Mouse (Mus musculus) lung, postnatal 36 days (tissue): ENCODE results near the gene Zmym2.
"Not testable (repeated sequence)": the region's sequence is repeated elsewhere in the genome, so short reads cannot be mapped to it uniquely, and the experiment has no call there.

ENCODE experiments used
- DNase-seq: peaks from one replicate; pipeline ENCODE4 v3.0.0; 2022; ENCODE audit warnings: mixed read lengths

The Zmym2 gene

GRCm38 (mm10) chr14:56886594-56887513 lies at the start of gene Zmym2:
TSS of gene Zmym2 (plus strand) at chr14:56886653.
- DNase-seq, result peak; percentile 81

DNA sequence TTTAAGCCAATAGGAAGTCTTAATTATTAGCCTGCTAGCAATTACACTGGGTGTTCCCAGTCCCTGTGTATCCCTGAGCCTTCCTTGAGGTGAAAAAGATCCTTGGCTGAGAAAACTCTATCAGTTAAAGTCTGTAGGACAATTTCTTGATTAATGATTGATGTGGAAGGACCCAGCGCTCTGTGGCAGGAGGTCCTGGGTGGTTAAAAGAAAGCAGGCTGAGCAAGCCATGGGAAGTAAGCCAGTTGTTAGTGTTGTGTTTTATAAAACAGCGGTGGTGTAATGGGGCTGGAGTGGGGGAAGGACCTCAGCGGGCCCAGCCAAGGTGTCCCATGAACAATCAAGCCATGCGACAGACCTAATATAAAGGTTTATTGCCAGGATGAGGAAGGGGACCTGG lies 42.4 kb upstream of the Zmym2 start:
- no peak for DNase-seq

GRCm38 (mm10) chr14:56844507-56844906 lies 41.9 kb upstream of the Zmym2 start:
- DNase-seq, result peak; percentile 7

- DNase-seq, result no peak
Measured at GRCm38 (mm10) chr14:56848322-56848721, 38.1 kb upstream of the Zmym2 start.

GRCm38 (mm10) chr14:56849681-56850080 lies 36.8 kb upstream of the Zmym2 start:
- peak; percentile 21 for DNase-seq

DNA sequence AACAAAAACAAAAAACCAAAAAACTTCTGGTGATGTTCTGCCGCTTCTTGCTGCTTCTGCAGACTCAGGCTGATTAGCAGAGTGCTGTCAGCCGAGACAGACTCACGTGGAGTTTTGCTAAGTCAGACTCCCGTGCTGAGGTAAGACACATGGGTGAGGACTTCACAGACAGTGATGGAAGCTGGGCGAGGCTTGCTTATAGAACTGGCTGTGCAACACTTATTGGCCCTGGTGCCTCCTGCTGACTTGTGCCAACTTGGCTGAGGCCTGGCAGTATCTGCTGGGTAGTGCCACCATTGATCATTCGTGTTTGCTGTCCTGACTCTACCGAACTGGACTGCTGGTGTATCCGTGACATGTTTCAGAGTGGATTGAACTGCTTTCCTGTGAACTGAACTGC lies 22.4 kb upstream of the Zmym2 start:
- DNase-seq, result no peak

DNA sequence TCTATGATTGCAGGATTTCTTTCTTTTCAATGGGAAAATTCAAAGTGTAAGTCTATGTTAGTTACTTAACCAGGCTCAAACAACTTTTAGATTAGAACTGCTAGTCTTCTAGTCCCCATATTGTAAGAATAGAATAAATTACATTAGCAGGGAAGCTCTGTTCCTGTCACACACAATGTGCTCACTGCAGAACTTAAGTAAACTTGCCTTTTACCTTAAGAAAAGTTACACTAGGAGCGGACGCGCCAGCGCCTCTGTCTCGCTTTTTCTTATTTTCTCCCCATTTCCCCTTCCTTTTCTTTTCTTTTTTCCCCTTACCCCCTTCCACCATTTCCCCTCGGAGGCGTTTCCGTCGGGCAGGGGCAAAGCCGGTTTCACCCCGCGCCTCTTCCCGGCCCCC lies 21.8 kb upstream of the Zmym2 start:
- no peak for DNase-seq

- not testable (repeated sequence) for DNase-seq
Measured at GRCm38 (mm10) chr14:56865112-56865511, 21.3 kb upstream of the Zmym2 start.

- DNase-seq, result no peak
Measured at GRCm38 (mm10) chr14:56873525-56873924, 12.9 kb upstream of the Zmym2 start.

DNA sequence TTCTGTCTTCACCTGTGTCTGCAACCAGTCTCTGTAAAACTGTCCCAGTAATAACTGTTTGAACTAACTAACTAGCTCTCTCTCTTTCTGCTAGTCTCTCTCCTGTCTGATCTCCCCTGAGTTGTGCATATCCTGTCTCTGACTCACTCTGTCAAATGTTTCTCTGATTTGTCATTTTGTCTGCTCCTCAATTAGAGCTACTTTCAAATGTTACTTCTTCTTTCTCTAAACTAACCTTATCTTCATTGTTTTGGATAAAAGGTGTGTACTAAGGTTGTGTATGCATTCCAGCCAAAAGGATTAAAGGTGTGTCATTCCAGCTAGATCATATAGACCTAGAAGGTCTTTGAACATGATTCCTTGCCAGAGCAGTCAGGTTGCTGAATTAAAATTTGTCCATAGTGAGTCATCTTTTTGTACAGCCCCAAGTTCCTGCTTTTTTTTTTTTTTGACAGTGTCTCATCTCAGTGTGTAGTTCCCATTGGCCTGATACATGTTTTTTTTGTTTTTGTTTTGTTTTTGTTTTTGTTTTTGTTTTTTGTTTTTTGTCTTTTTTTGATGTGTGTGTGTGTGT lies 10.8 kb upstream of the Zmym2 start:
- no peak for DNase-seq

DNA sequence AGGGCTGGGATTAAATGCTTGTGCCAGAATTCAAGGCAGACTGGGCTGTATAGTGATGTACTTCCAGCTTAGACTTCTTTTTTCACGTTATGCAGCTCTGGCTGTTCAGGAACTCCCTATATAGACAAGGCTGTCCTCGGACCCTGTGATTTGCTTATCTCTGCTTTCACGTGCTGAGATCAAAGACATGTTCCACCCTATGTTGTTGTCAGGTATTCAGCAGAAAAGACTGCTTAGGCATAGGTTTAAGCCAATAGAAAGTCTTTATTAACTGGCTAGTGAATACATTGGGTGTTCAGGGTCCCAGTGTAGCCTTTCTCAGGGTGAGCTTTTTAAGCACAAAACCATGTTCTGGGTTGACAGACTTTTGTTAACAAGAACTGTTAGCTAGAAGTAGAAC lies 5.2 kb upstream of the Zmym2 start:
- no peak for DNase-seq

- no peak for DNase-seq
Measured at GRCm38 (mm10) chr14:56883431-56883830, 3.0 kb upstream of the Zmym2 start.

DNA sequence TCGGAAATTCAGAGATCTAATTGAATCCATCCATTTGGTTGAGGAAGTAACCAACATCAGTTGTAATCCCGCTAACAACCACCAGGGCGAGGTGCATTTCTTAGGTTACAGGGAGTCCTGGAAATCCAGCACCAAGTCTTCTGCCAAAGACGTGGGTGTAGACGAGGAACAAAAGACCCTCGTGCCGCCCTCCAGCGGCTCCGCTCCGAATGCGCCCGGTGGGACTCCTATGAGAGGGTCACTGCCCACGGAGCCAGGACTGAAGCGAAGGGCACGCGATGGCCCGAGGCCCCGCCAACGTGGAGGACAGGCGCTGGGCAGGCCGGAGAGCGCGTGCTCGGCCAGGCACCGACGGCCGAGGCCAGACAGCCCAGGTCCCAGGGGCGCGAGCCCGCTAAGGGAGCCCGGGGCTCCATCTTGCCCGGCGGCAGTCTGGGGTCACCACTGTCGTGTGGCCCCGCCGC lies 1.1 kb upstream of the Zmym2 start:
- peak; percentile 95 for DNase-seq

- DNase-seq, result peak; percentile 82
Measured at GRCm38 (mm10) chr14:56885986-56886593, 363 bp upstream of the Zmym2 start.

DNA sequence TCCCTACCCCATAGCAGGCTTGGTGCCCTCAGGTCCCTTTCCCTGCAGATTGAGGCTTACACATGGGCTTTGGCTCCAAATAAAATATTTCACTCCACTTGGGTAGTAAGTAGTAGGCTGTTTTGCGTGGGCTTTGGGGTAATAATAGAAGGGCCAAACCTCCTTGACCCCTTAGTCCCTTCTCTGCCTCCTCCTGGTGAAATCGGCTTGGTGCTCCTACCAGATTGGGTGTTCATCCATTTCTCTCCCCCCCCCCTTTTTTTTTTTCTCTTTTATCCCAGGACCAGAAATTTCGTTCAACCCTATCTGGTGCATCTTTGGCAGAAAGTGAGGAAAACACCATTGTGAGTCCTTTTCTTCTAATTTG lies 1.0 kb downstream of the Zmym2 start:
- DNase-seq, result no peak

GRCm38 (mm10) chr14:56887887-56888286 lies 1.4 kb downstream of the Zmym2 start:
- peak; percentile 84 for DNase-seq

- no peak for DNase-seq
Measured at GRCm38 (mm10) chr14:56888416-56888815, 2.0 kb downstream of the Zmym2 start.

DNA sequence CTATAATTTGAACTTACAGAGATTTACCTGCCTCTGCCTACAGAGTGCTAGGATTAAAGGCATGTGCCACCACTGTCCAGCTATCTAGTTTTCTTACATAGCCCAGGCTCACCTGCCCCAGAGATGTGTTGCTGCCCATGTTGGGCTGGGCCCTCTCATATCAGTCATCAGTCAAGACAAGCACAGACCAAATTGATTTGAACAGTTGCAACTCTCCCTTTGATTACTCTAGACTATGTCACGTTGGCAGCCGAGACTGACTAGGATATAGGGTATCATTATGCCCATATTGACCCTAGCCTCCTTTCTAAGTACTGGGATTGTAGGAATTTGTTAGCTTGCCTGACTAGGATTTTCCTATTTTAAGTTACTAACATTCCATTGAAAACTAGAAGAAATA lies 8.0 kb downstream of the Zmym2 start:
- no peak for DNase-seq

DNA sequence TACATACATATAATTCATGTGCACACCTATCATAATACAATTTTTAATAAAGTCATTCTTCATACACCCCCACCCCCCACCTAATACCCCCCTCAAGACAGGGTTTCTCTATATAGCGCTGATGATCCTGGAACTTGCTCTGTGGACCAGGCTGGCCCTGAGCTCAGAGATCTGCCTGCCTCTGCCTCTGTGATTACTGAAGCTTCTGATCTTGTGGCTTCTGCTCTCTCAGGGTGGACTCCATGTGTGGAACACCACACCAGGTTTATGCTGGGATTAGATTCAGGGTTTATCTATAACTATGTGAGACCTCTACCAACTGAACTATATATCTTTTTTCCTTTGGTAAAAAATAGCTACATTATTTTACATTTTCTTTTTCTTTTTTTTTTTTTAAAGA lies 10.1 kb downstream of the Zmym2 start:
- DNase-seq, result no peak

DNA sequence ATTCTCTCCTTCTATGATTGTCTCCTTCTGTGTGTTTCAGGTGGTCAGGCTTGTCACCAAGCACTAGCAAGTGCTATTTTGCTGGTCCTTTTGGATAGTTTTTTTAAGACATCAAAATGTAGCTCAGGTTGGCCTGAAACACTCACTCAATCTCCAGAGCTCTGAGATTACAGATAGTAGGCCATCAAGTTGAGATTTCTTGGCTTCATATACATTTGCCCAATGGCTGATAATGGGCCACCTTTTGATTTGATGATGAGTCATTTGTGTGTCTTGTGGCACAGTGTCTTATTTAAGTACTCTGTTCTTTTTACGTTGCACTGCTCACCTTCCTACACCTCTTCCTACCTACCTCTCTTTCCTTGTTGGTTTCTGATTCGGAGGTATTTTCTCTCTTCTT lies 11.0 kb downstream of the Zmym2 start:
- no peak for DNase-seq

DNA sequence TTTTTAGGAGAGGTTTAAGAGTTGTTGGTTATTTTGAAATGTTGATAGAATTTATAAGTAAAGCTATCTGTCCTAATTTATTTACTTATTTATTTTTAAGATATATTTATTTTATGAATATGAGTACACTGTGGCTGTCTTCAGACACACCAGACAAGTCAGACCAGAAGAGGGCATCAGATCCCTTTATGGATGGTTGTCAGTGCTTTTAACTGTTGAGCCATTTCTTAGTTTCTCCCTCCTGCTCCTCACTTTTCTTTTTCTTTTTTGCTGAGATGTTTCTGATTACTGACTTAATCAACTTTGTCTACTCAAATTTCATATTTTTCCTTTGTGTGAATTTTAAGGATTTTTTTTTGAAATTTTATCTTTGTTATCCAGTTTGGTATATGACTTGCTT lies 13.2 kb downstream of the Zmym2 start:
- no peak for DNase-seq

DNA sequence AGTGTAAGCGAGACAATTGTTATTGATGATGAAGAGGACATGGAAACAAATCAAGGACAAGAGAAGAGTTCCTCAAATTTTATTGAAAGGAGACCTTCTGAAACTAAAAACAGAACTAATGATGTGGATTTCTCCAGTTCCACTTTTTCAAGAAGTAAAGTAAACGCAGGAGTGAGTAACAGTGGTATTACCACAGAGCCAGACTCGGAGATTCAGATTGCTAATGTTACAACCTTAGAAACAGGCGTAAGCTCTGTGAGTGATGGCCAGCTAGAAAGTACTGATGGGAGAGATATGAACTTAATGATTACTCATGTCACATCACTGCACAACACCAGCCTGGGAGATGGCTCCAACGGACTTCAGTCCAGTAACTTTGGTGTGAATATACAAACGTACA lies 16.6 kb downstream of the Zmym2 start:
- no peak for DNase-seq

DNA sequence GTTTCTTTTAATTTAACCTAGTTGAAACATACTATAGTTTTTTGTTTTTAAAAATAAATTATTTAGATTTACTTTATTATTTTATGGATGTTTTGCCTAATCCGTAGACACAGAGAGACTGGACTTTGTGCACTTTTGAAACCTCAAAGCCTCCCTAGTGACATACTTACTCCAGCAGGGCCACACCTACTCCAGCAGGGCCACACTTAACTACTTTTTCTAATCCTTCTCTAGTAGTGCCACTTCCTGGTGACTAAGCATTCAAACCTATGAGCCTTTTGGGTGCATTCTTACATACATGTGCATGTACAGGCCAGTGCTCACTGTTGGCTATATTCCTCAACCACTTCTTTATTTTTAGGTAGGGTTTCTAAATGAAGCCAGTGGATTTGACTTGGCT lies 19.2 kb downstream of the Zmym2 start:
- no peak for DNase-seq

DNA sequence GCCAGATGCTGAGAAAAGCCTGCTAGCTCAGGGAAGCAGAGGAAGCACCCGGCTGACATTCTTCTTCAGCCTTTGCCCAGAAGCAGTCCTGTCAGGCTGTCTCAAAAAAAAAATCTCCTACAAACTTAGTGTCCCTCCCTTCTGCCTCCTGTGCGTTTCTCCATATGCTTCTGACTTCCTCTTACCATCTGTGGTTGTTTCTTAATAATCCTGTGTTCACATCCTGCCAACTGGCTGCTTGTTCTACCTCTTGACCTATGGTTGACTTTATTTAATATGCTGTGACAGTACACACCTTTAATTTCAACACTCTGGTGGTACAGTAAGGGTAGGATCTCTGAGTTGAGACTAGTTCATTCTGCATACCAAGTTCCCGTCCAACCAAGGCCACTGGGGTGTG lies 32.1 kb downstream of the Zmym2 start:
- DNase-seq, result peak; percentile 55
